ENCODE assay signal across 8 mouse cellular contexts in genomic region chr17:36826002-36826401, GRCm38 (mm10). TPM values are rescaled to one million over a fixed set of nuclear protein-coding genes. Genes with fewer than 3 reads are reported as not detected.
DNase-seq lines count a peak whose midpoint lies in the region; ATAC-seq lines count a peak whose summit lies in the region.
"Not testable (repeated sequence)": the region's sequence is repeated elsewhere in the genome, so short reads cannot be mapped to it uniquely, and the experiment has no call there.

No protein-coding gene starts in this region.

- H3K4me3 ChIP-seq in heart, embryonic 15.5 days: not testable (repeated sequence)

- WGBS in heart, embryonic 15.5 days: 18% methylated on average over 5 of the region's 5 CpGs

- not testable (repeated sequence) for H3K4me1 ChIP-seq in heart, embryonic 15.5 days (replicated peaks)

- 0 out of 2 replicates have a peak, but pooled peaks have one; percentile 50 for ATAC-seq in heart, embryonic 15.5 days (replicated peaks; ENCODE audit: insufficient number of reproducible peaks, insufficient read depth, low FRiP score, low read depth)
- ATAC-seq in monocyte, adult 5-6 weeks (replicated peaks; ENCODE audit: insufficient number of reproducible peaks, low FRiP score, low TSS enrichment, poor library complexity, severe bottlenecking): peak; percentile 70; the same call in 1 of the 2 replicates

- not testable (repeated sequence) for H3K27ac ChIP-seq in heart, embryonic 15.5 days

- not testable (repeated sequence) for H3K36me3 ChIP-seq in heart, embryonic 15.5 days

- H3K4me2 ChIP-seq in heart, embryonic 15.5 days: not testable (repeated sequence)

- not testable (repeated sequence) for H3K9ac ChIP-seq in heart, embryonic 15.5 days

- peak; percentile 79 to 80 for DNase-seq in B cell, adult 2 months
- peak; percentile 95 for DNase-seq in brain, adult 2 months (ENCODE audit: low read depth, low spot score)
- DNase-seq in fibroblast of lung, adult 2 months (ENCODE audit: low read depth): peak; percentile 36
- peak; percentile 94 for DNase-seq in kidney, postnatal 10 days
- peak; percentile 74 for DNase-seq in liver
- peak; percentile 72 to 80 for DNase-seq in spleen, postnatal 36 days (ENCODE audit: low spot score in 2 of 2)

- not testable (repeated sequence) for H3K9me3 ChIP-seq in heart, embryonic 15.5 days (replicated peaks)

- not testable (repeated sequence) for H3K27me3 ChIP-seq in heart, embryonic 15.5 days

RNA-seq across cellular contexts. Expression of gene Trim26, which starts 10.9 kb away (rescaled TPM):
- polyA plus RNA-seq in heart, embryonic 15.5 days (2015; fragmentation: Nextera tagmentation; extraction: Ambion mirVana): 17.7 and 25.0 TPM in 2 replicates
- 45.2 to 61.6 TPM (median 45.5 TPM) in 3 replicates for total RNA-seq in monocyte, adult 5-6 weeks (2017)

RNA-seq across cellular contexts. Expression of gene H2-M10.6, which starts 14.0 kb away (rescaled TPM):
- polyA plus RNA-seq in heart, embryonic 15.5 days (2015; fragmentation: Nextera tagmentation; extraction: Ambion mirVana): not detected in 2 replicates
- not detected in 3 replicates for total RNA-seq in monocyte, adult 5-6 weeks (2017)

RNA-seq across cellular contexts. Expression of gene Trim15, which starts 41.0 kb away (rescaled TPM):
- polyA plus RNA-seq in heart, embryonic 15.5 days (2015; fragmentation: Nextera tagmentation; extraction: Ambion mirVana): 0.06 and 0.13 TPM in 2 replicates
- total RNA-seq in monocyte, adult 5-6 weeks (2017): not detected in 3 replicates

RNA-seq across cellular contexts. Expression of gene Trim10, which starts 43.4 kb away (rescaled TPM):
- 9.5 and 14.1 TPM in 2 replicates for polyA plus RNA-seq in heart, embryonic 15.5 days (2015; fragmentation: Nextera tagmentation; extraction: Ambion mirVana)
- 0.49 to 16.6 TPM (median 11.1 TPM) in 3 replicates for total RNA-seq in monocyte, adult 5-6 weeks (2017)

RNA-seq across cellular contexts. Expression of gene H2-M10.5, which starts 53.3 kb away (rescaled TPM):
- not detected in 2 replicates for polyA plus RNA-seq in heart, embryonic 15.5 days (2015; fragmentation: Nextera tagmentation; extraction: Ambion mirVana)
- not detected in 3 replicates for total RNA-seq in monocyte, adult 5-6 weeks (2017)

Comparison
In these comparisons a context has a peak if more than half of its experiments do, and no peak if none do; other contexts are left out.
1. DNase-seq: peak in every context shown above with its lines; median percentile 95 in brain, adult 2 months; 94 in kidney, postnatal 10 days; 80 in B cell, adult 2 months; 76 in spleen, postnatal 36 days; 74 in liver; 36 in fibroblast of lung, adult 2 months.